Mouse (Mus musculus): ENCODE measurements around the gene Rab5c. TPM values are rescaled to one million over a fixed set of nuclear protein-coding genes. Genes with fewer than 3 reads are reported as not detected.

Rab5c gene
- total and polyA plus RNA-seq, 2 experiments from 2014 or later = 34.4 to 250 TPM

DNA sequence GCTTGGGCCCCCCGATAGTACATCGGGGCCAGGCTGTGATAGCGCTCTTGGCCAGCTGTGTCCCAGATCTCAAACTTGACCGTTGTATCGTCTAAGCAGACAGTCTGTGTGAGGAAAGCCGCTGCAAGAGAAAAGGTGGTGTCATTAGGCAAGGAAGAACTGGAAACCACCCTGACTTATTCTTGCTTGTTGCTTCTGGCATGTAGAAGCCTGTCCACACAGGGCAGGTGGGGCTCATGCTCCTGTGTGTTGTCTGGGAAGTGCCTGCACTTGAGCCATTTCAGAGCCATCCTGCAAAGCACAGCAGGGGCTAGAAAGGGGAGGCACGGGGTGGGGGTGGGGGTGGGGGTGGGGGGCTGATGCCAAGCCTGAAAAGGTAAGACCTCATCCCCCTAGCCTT, 19.6 kb downstream of the Rab5c start:
- DNase-seq (ENCODE audit: low spot score) (no peak), ATAC-seq (ENCODE audit: low FRiP score) (no peak)
- no peak overlapping the region for H3K4me2 ChIP-seq (ENCODE audit: low read depth, low read length, poor library complexity, severe bottlenecking)
- no peak overlapping the region for H3K27ac ChIP-seq (ENCODE audit: low read depth, low read length)
- no peaks in the 10 kb centered on the region for H3K27me3 ChIP-seq (ENCODE audit: insufficient read depth, low read length)
- H3K36me3 ChIP-seq (ENCODE audit: insufficient read depth, low read length) = peaks cover 26% of the 10 kb centered on the region
- H3K4me3 ChIP-seq (ENCODE audit: low read depth, low read length) = no peak overlapping the region
- H3K9me3 ChIP-seq (ENCODE audit: low read length) = no peaks in the 10 kb centered on the region
- no peak overlapping the region for H3K9ac ChIP-seq (replicated peaks; ENCODE audit: low read length, poor library complexity, severe bottlenecking)
- WGBS = 100% methylated on average over 7 of the region's 7 CpGs
- H3K4me1 ChIP-seq (ENCODE audit: insufficient read depth, low read length) = 0 out of 2 replicates have a peak, but pooled peaks cover 3% of the 10 kb centered on the region
- no peak for TF ChIP-seq CTCF (IDR thresholded peaks at IDR 0.05)

- Histone ChIP-seq H3K4me3 (ENCODE audit: low read depth, low read length) (no peak overlapping the region), H3K27me3 (ENCODE audit: insufficient read depth, low read length) (no peaks in the 10 kb centered on the region), H3K9me3 (ENCODE audit: low read length) (no peaks in the 10 kb centered on the region), H3K27ac (ENCODE audit: low read depth, low read length) (no peak overlapping the region), H3K36me3 (ENCODE audit: insufficient read depth, low read length) (peaks cover 26% of the 10 kb centered on the region), H3K4me2 (ENCODE audit: low read depth, low read length, poor library complexity, severe bottlenecking) (no peak overlapping the region), H3K4me1 (ENCODE audit: insufficient read depth, low read length) (0 out of 2 replicates have a peak, but pooled peaks cover 3% of the 10 kb centered on the region), H3K9ac (replicated peaks; ENCODE audit: low read length, poor library complexity, severe bottlenecking) (no peak overlapping the region)
- DNase-seq (ENCODE audit: low spot score) (no peak), ATAC-seq (ENCODE audit: low FRiP score) (no peak)
- no peak for TF ChIP-seq CTCF (IDR thresholded peaks at IDR 0.05)
- 92% methylated on average over 3 of the region's 3 CpGs for WGBS
Measured at GRCm38 (mm10) chr11:100716649-100717048, 21.4 kb downstream of the Rab5c start.

DNA sequence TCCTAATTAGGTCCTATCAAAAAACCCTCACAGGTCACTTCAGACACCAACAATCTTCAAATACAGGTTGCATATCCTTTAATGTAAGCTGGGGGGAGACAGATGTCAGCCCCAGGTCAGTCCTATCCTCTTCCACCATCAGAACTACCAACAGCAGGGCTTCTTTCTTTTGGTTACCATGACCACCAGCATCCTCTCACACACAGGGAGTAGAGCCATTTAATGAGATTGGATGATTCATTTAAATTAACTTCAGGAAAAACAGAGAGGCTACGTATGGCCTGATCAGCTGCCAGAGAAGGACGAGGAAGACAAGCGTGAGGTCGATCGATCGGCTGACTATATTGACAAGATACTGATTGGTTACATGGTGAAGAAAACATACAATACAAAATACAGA, 23.1 kb downstream of the Rab5c start:
- H3K9ac ChIP-seq (replicated peaks; ENCODE audit: low read length, poor library complexity, severe bottlenecking) = no peak overlapping the region
- 65% methylated on average over 6 of the region's 6 CpGs for WGBS
- ATAC-seq (ENCODE audit: low FRiP score) = no peak
- DNase-seq (ENCODE audit: low spot score) = no peak
- peaks cover 8% of the 10 kb centered on the region; the same call in 1 of the 2 replicates for H3K4me1 ChIP-seq (ENCODE audit: insufficient read depth, low read length)
- H3K9me3 ChIP-seq (ENCODE audit: low read length) = no peaks in the 10 kb centered on the region
- H3K4me3 ChIP-seq (ENCODE audit: low read depth, low read length) = no peak overlapping the region
- peaks cover 29% of the 10 kb centered on the region for H3K36me3 ChIP-seq (ENCODE audit: insufficient read depth, low read length)
- H3K27ac ChIP-seq (ENCODE audit: low read depth, low read length) = no peak overlapping the region
- H3K4me2 ChIP-seq (ENCODE audit: low read depth, low read length, poor library complexity, severe bottlenecking) = no peak overlapping the region
- H3K27me3 ChIP-seq (ENCODE audit: insufficient read depth, low read length) = no peaks in the 10 kb centered on the region
- TF ChIP-seq CTCF (IDR thresholded peaks at IDR 0.05) = no peak

GRCm38 (mm10) chr11:100714534-100714915, 23.5 kb downstream of the Rab5c start:
- H3K36me3 ChIP-seq (ENCODE audit: insufficient read depth, low read length) = peaks cover 31% of the 10 kb centered on the region
- no peak overlapping the region for H3K9ac ChIP-seq (replicated peaks; ENCODE audit: low read length, poor library complexity, severe bottlenecking)
- H3K9me3 ChIP-seq (ENCODE audit: low read length) = no peaks in the 10 kb centered on the region
- peak; percentile 94 for TF ChIP-seq CTCF (IDR thresholded peaks at IDR 0.05)
- ATAC-seq (ENCODE audit: low FRiP score) (0 out of 2 replicates have a peak, but pooled peaks have one; percentile 24), DNase-seq (ENCODE audit: low spot score) (peak; percentile 87)
- H3K4me2 ChIP-seq (ENCODE audit: low read depth, low read length, poor library complexity, severe bottlenecking) = no peak overlapping the region
- H3K4me1 ChIP-seq (ENCODE audit: insufficient read depth, low read length) = peaks cover 8% of the 10 kb centered on the region; the same call in 1 of the 2 replicates
- H3K27ac ChIP-seq (ENCODE audit: low read depth, low read length) = no peak overlapping the region
- WGBS = 51% methylated on average over 6 of the region's 6 CpGs
- H3K4me3 ChIP-seq (ENCODE audit: low read depth, low read length) = no peak overlapping the region
- H3K27me3 ChIP-seq (ENCODE audit: insufficient read depth, low read length) = no peaks in the 10 kb centered on the region

- WGBS = 14% methylated on average over 38 of the region's 38 CpGs
- ATAC-seq (ENCODE audit: low FRiP score) (no peak), DNase-seq (ENCODE audit: low spot score) (no peak)
- peak within 1 kb of the TSS; percentile 46 for H3K9ac ChIP-seq (replicated peaks; ENCODE audit: low read length, poor library complexity, severe bottlenecking)
- no peak for TF ChIP-seq CTCF (IDR thresholded peaks at IDR 0.05)
- H3K9me3 ChIP-seq (ENCODE audit: low read length) = no peaks in the 10 kb centered on the region
- no peaks in the 10 kb centered on the region for H3K27me3 ChIP-seq (ENCODE audit: insufficient read depth, low read length)
- peaks cover 8% of the 10 kb centered on the region; the same call in 1 of the 2 replicates for H3K4me1 ChIP-seq (ENCODE audit: insufficient read depth, low read length)
- peaks cover 37% of the 10 kb centered on the region for H3K36me3 ChIP-seq (ENCODE audit: insufficient read depth, low read length)
- H3K27ac ChIP-seq (ENCODE audit: low read depth, low read length) = 0 out of 2 replicates have a peak within 1 kb of the TSS, but pooled peaks have one; percentile 38
- H3K4me2 ChIP-seq (ENCODE audit: low read depth, low read length, poor library complexity, severe bottlenecking) = peak within 1 kb of the TSS; percentile 15; the same call in 1 of the 2 replicates
- no peak within 1 kb of the TSS for H3K4me3 ChIP-seq (ENCODE audit: low read depth, low read length)
Measured at GRCm38 (mm10) chr11:100713735-100714533, 24.1 kb downstream of the Rab5c start, which contains the start of gene Hspb9. Gene Hspb9 (plus strand): TSS chr11:100713850.

GRCm38 (mm10) chr11:100713174-100713573, 24.8 kb downstream of the Rab5c start:
- Histone ChIP-seq H3K9ac (replicated peaks; ENCODE audit: low read length, poor library complexity, severe bottlenecking) (peak overlapping the region; percentile 46; the same call in 1 of the 2 replicates), H3K27me3 (ENCODE audit: insufficient read depth, low read length) (no peaks in the 10 kb centered on the region), H3K4me2 (ENCODE audit: low read depth, low read length, poor library complexity, severe bottlenecking) (no peak overlapping the region), H3K9me3 (ENCODE audit: low read length) (no peaks in the 10 kb centered on the region), H3K27ac (ENCODE audit: low read depth, low read length) (no peak overlapping the region), H3K4me3 (ENCODE audit: low read depth, low read length) (no peak overlapping the region), H3K36me3 (ENCODE audit: insufficient read depth, low read length) (peaks cover 38% of the 10 kb centered on the region), H3K4me1 (ENCODE audit: insufficient read depth, low read length) (peaks cover 8% of the 10 kb centered on the region; the same call in 1 of the 2 replicates)
- DNase-seq (ENCODE audit: low spot score) = no peak
- ATAC-seq (ENCODE audit: low FRiP score) = no peak
- 79% methylated on average over 4 of the region's 4 CpGs for WGBS
- no peak for TF ChIP-seq CTCF (IDR thresholded peaks at IDR 0.05)

Measured in midbrain, postnatal 0 days (tissue).